Mouse (Mus musculus) layer of hippocampus, postnatal 10 days (tissue): ENCODE measurements around the gene Olfr304. TPM values are rescaled to one million over a fixed set of nuclear protein-coding genes. Genes with fewer than 3 reads are reported as not detected.
"Not testable (repeated sequence)": the region's sequence is repeated elsewhere in the genome, so short reads cannot be mapped to it uniquely, and the experiment has no call there.

ENCODE experiments used
- DNase-seq, 2 experiments: peaks; one replicate each; pipeline ENCODE4 v3.0.0; 2021; ENCODE audit warnings: low spot score in 2 of 2
- long read RNA-seq: library from polyadenylated mRNA; stranded (forward); transcript quantifications from one replicate; pipeline ENCODE4 v2.0.0, GENCODE M21; 2023
- total RNA-seq, 2 experiments: library from RNA; stranded (reverse); gene quantifications; 2 replicates each; pipeline ENCODE4 v1.2.3; 2021

The Olfr304 gene
- total RNA-seq = not detected
- long read RNA-seq = 0 reads

DNA sequence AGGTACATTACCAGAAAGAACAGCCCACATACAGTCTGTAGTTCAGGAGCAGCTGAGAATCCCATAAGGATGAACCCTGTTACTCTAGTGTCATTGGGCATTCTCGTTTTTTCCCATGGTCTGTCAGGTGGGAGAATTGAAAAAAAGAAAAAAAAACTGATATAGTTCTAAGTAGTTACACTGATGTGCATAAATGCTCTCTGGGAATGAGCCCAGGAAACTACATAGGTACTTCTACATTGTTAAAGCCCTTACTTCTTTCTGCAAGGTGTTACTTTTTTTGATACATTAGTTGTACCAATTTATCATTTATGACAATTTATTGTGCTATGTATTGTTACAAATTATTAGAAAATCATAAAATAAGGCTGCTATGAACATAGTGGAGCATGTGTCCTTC, at the start of gene Olfr304:
Gene Olfr304 (minus strand): TSS at position 101 of the 400 bp plus-strand sequence.
- no peak for DNase-seq

DNA sequence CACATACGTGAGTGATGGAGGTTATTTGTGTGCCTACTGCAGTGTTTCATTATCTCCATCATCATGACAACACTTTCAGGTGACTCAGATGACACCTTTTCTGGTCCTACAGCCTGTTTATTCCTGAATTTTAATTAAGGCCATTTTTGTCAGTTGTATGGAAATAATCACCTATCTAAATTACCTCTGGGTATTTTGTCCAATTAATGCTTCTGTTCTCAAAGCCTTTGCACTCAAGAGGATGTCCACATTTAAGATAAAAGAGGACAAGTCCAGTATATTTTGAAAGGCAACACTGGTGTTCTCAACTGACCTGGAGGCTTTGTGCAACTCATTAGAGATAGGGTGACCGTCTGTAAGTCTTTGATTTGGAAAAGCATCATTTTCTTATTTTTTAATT, 17.1 kb upstream of the Olfr304 start, which contains the start of gene Olfr301:
Gene Olfr301 (plus strand): TSS at position 301 of the 400 bp plus-strand sequence.
- DNase-seq = no peak

DNA sequence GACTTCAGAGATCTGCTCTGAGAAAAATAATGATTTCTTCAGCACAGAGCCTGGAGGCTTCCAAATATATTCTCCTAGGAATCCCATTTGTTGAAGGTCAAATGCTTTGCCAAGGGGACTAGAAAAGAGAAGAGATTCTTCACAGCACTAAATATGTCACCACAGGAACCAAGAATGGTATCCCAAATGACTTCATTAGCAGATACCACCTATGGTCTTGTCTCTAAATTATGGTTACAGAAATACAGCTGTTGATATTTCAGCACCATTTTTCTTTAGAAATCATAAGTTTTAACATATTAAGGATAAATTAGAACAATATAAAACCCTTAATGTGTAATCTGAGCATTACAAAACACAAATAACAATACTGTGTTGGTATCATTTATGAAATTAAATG, 11.2 kb upstream of the Olfr304 start, which contains the start of gene Olfr303:
Gene Olfr303 (minus strand): TSS at position 101 of the 400 bp plus-strand sequence.
- no peak for DNase-seq

DNA sequence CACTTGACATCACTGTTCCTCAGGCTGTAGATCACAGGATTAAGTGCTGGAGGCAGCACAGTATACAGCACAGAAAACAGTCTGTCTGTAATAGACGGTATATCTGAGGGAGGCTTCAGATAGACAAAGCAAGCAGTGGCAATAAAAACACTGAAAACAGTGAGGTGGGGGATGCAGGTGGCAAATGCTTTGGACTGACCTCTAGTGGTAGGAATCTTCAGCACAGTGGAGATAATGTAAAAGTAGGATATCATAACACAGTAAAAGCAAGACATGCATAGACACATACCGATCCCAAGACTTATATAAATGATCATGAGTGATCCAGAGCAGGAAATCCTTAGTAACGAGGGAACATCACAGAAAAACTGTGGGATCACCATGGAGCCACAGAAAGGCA, 689 bp downstream of the Olfr304 start:
- no peak for DNase-seq

DNA sequence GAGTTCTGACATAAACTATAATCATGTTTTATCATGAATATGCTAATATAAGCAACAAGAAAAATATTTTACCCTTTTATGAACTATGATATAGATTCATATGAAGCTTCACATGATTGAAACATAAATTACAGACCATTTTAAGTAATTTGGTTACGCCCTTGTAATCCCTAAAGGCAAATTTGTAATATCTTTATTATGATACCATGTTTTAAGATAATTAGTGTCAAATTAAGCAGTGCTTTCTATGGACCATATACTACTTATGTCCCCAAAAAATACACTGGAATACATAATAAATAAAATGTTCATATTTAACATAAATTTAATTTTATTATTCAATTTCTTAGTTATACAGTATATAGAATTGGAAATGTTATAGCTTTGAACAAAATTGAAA, 19.6 kb downstream of the Olfr304 start, which contains the start of gene Olfr305:
Gene Olfr305 (minus strand): TSS at position 101 of the 400 bp plus-strand sequence.
- no peak for DNase-seq

DNA sequence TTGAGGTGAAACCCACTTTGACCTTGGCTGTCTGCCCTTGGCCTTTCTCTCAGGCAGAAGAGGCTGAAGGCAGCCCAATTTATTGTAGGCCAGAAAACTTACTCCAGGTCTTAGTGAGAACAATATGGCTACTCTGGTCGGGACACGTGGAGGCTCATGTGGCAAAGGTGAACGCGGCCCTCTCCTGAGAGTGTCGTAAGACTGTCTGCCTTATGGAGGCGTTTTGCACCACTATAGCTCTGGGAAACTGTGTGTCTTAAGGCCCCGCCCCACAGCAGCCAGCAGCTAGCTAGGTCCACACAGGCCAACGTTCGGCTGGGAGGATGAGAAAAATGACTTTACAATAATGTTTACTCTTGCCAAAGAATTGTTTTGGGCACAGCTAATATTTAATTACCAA, 40.2 kb downstream of the Olfr304 start:
- DNase-seq = not testable (repeated sequence)

DNA sequence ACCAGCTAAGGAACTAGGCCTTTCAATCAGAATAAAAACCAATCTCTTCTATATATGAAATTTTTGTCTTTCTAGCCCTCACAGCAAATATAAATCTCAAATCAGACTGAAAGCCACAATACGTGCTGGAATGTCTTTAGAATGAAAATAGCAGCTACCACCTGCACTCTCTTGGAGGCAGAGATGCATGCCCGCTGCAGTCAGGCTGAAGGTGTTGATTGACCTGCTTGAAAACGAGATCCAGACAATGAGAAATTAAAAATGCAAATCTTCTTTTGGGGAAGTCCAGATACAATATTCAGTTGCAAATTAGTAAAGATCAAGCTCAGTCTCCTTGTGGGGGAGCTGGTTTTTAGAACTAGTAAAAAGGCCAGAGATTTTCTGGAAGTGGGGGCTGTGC, 42.2 kb downstream of the Olfr304 start:
- DNase-seq = no peak

DNA sequence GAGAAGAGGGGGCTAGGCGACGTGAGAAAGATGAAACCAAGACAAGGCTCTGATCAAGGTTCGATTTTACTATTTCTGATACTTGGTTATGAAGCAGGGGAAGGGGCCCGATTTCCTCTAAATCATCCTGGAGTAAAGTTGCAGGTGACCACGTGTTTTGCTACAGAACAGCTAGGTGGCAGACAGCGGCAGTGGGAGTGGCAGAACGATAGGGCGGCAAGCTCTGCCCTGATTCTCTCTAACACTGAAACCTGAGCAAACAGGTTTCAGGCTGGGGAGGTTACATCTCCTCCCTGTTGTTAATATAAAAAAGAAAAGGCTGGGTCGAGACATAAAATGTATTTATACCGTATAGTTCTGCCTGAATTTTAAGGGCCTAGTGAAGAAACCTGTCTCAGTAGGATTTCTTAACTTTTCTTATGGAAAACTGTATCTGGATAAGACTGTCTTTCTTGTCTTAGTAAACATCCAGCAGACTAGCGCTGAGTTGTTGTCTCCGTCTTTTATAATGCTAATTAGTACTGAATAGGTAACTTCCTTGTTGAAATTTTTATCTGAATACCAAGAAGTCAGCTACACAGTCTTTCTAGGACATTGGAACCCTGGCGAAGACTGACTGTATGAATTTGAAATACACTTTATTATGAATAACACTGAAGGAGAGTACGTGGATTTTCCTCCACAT, 43.4 kb downstream of the Olfr304 start:
- no peak for DNase-seq

DNA sequence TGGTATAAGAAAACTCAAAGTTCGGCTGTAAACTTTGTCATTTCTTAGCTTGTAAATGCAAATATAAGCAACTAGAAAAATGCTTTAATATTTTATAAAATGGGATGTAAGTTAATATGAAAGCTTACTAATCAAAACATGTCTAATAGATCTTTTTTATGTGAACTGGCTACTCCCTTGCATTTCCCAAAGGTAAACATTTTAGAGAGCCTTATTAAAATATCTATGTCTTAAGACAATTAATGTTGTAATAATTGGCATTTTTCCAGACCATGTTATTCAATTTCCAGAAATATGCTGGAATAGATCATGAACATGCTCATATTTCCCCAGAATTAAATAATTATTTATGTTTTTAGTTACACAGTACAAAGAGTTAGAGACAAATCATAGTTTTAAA, 49.0 kb downstream of the Olfr304 start, which contains the start of gene Olfr307:
Gene Olfr307 (minus strand): TSS at position 101 of the 400 bp plus-strand sequence.
- no peak for DNase-seq

Other genes starting within 250 kb of the Olfr304 start
- not detected for gene Vmn2r75, start 214.9 kb downstream of the Olfr304 start, total RNA-seq
- gene Vmn2r76, start 140.3 kb downstream of the Olfr304 start, total RNA-seq = not detected
- gene Olfr310, start 109.5 kb downstream of the Olfr304 start, total RNA-seq = not detected
- gene Olfr309, start 73.0 kb downstream of the Olfr304 start, total RNA-seq = not detected
- gene Olfr308, start 61.0 kb downstream of the Olfr304 start, total RNA-seq = not detected
- gene Olfr307, start 49.1 kb downstream of the Olfr304 start, total RNA-seq = not detected
- gene Olfr305, start 19.7 kb downstream of the Olfr304 start, total RNA-seq = not detected
- gene Olfr303, start 11.1 kb upstream of the Olfr304 start, total RNA-seq = not detected
- gene Olfr301, start 17.2 kb upstream of the Olfr304 start, total RNA-seq = not detected
- gene Olfr299, start 73.3 kb upstream of the Olfr304 start, total RNA-seq = not detected
- gene Olfr298, start 105.8 kb upstream of the Olfr304 start, total RNA-seq = not detected
- not detected for gene Olfr297, start 133.3 kb upstream of the Olfr304 start, total RNA-seq
- gene Olfr295, start 197.2 kb upstream of the Olfr304 start, total RNA-seq = not detected
- gene Olfr294, start 230.0 kb upstream of the Olfr304 start, total RNA-seq = not detected